Mouse (Mus musculus) embryonic facial prominence, embryonic 12.5 days (tissue): ENCODE results near the gene Tnrc6c. TPM values are rescaled to one million over a fixed set of nuclear protein-coding genes. Genes with fewer than 3 reads are reported as not detected.
A peak's percentile ranks its signal among the peaks of the same experiment; 100 is the strongest.

Experiments used
- ATAC-seq: fragments of 200-750 bp; cut with Nextera tagmentation; 2 replicates; pipeline ENCODE4 v1.8.0; 2017; ENCODE audit not compliant: insufficient number of reproducible peaks, insufficient read depth, low FRiP score, low TSS enrichment
- H3K27ac ChIP-seq: fragments of 300-500 bp; sonication (generic); 2 replicates; pipeline ENCODE4 v1.5.1; 2016; ENCODE audit warnings: mild to moderate bottlenecking
- H3K27me3 ChIP-seq: fragments of 300-500 bp; sonication (generic); 2 replicates; pipeline ENCODE4 v1.6.1; 2016; ENCODE audit warnings: mild to moderate bottlenecking, moderate library complexity
- H3K36me3 ChIP-seq: fragments of 300-500 bp; sonication (generic); 2 replicates; pipeline ENCODE4 v1.6.1; 2016; ENCODE audit warnings: mild to moderate bottlenecking
- H3K4me1 ChIP-seq: fragments of 300-500 bp; sonication (generic); 2 replicates; pipeline ENCODE4 v1.6.1; 2016
- H3K4me2 ChIP-seq: fragments of 300-500 bp; sonication (generic); replicated peaks from 2 replicates; pipeline ENCODE4 v1.6.1; 2016; ENCODE audit warnings: mild to moderate bottlenecking, moderate library complexity
- H3K4me3 ChIP-seq: fragments of 300-500 bp; sonication (generic); 2 replicates; pipeline ENCODE4 v1.5.1; 2016; ENCODE audit warnings: mild to moderate bottlenecking
- H3K9ac ChIP-seq: fragments of 300-500 bp; sonication (generic); 2 replicates; pipeline ENCODE4 v1.6.1; 2016; ENCODE audit warnings: mild to moderate bottlenecking, moderate library complexity
- H3K9me3 ChIP-seq: fragments of 300-500 bp; sonication (generic); 2 replicates; pipeline ENCODE4 v1.6.1; 2016; ENCODE audit warnings: mild to moderate bottlenecking, moderate library complexity
- WGBS: fragments of 180-500 bp; shearing (Covaris S2); methylation state at CpG from one replicate; pipeline ENCODE4 v1.1.7; 2016; 5-methylcytosine and 5-hydroxymethylcytosine counted together
- polyA plus RNA-seq: library from polyadenylated mRNA; unstranded; fragments of >200 nt; fragmentation: Nextera tagmentation; extraction: Ambion mirVana; gene quantifications from 2 replicates; pipeline ENCODE4 v1.2.1, GENCODE M21; 2016

Tnrc6c gene
- polyA plus RNA-seq, 1 experiment from 2014 or later = 23.9 TPM

- no peak overlapping the region for H3K9ac ChIP-seq
- no peak overlapping the region for H3K4me2 ChIP-seq
- no peak for ATAC-seq
- H3K27me3 ChIP-seq = no peaks in the 10 kb centered on the region
- no peak overlapping the region for H3K27ac ChIP-seq
- H3K4me3 ChIP-seq = no peak overlapping the region
- H3K4me1 ChIP-seq = no peaks in the 10 kb centered on the region
- H3K36me3 ChIP-seq = peaks cover 78% of the 10 kb centered on the region
- WGBS = 70% methylated on average over 5 of the region's 5 CpGs
- H3K9me3 ChIP-seq = no peaks in the 10 kb centered on the region
Measured at GRCm38 (mm10) chr11:117736037-117736689, 82.1 kb downstream of the Tnrc6c start.

GRCm38 (mm10) chr11:117738123-117738522 lies 84.0 kb downstream of the Tnrc6c start:
- Histone ChIP-seq H3K36me3 (peaks cover 92% of the 10 kb centered on the region), H3K4me3 (no peak overlapping the region), H3K4me2 (no peak overlapping the region), H3K9ac (no peak overlapping the region), H3K27me3 (no peaks in the 10 kb centered on the region), H3K9me3 (no peaks in the 10 kb centered on the region), H3K27ac (no peak overlapping the region), H3K4me1 (no peaks in the 10 kb centered on the region; the same call in 1 of the 2 replicates)
- 89% methylated on average over 5 of the region's 5 CpGs for WGBS
- no peak for ATAC-seq

DNA sequence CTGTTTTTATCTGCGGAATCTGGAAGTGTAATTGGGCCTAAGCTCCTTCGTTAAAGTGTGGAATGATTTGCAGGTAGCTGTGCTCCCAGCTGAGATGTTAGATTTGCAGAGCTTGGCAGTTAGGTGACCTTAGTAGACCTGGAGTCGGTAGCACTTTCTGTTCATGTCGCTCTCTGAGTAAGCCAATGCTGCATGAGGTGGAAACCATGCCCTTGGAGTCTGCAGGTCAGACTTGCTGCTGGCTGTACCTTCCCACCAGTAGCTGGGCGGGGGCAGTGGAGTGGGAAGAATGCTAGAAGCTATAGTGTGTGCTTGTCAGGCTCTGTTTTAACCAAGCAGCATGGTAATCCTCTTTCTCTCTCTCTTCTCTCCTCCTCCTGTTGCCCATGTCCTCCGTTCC lies 87.0 kb downstream of the Tnrc6c start:
- H3K27me3 ChIP-seq = no peaks in the 10 kb centered on the region
- WGBS = 84% methylated on average over 6 of the region's 6 CpGs
- H3K36me3 ChIP-seq = peaks cover 98% of the 10 kb centered on the region
- H3K27ac ChIP-seq = no peak overlapping the region
- peaks cover 6% of the 10 kb centered on the region; the same call in 1 of the 2 replicates for H3K4me1 ChIP-seq
- no peak overlapping the region for H3K9ac ChIP-seq
- no peak overlapping the region for H3K4me2 ChIP-seq
- no peaks in the 10 kb centered on the region for H3K9me3 ChIP-seq
- H3K4me3 ChIP-seq = no peak overlapping the region
- no peak for ATAC-seq

DNA sequence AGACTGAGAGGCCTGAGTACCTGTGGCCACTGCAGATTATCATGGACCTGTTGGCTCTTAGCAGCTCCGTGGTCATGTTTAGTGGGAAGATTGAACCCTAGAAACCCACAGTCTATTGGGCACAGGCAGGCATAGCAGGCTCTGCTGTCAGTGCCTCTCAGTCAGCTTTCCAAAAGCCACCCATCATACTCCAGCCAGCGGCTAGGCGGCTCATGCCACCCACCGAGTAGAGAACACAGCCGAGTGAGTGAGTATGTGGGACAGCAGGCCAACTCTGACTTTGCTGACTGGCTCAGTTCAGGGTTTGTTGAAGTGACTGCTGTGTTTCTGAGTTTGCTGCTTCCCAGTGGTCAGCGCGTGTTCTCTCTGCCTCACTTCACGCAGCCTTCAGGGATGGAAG lies 88.2 kb downstream of the Tnrc6c start:
- no peaks in the 10 kb centered on the region for H3K9me3 ChIP-seq
- no peak overlapping the region for H3K4me3 ChIP-seq
- ATAC-seq = no peak
- WGBS = 85% methylated on average over 8 of the region's 8 CpGs
- no peaks in the 10 kb centered on the region for H3K27me3 ChIP-seq
- no peak overlapping the region for H3K9ac ChIP-seq
- no peak overlapping the region for H3K4me2 ChIP-seq
- H3K27ac ChIP-seq = no peak overlapping the region
- peaks cover 98% of the 10 kb centered on the region for H3K36me3 ChIP-seq
- peaks cover 6% of the 10 kb centered on the region; the same call in 1 of the 2 replicates for H3K4me1 ChIP-seq

- no peaks in the 10 kb centered on the region for H3K9me3 ChIP-seq
- H3K4me1 ChIP-seq = peaks cover 6% of the 10 kb centered on the region; the same call in 1 of the 2 replicates
- peaks cover 98% of the 10 kb centered on the region for H3K36me3 ChIP-seq
- no peak overlapping the region for H3K4me3 ChIP-seq
- WGBS = 82% methylated on average over 8 of the region's 8 CpGs
- peak overlapping the region; percentile 6; the same call in 1 of the 2 replicates for H3K27ac ChIP-seq
- H3K9ac ChIP-seq = no peak overlapping the region
- no peaks in the 10 kb centered on the region for H3K27me3 ChIP-seq
- H3K4me2 ChIP-seq = no peak overlapping the region
- ATAC-seq = no peak
Measured at GRCm38 (mm10) chr11:117742715-117743114, 88.6 kb downstream of the Tnrc6c start.

GRCm38 (mm10) chr11:117743454-117744030 lies 89.5 kb downstream of the Tnrc6c start:
- Histone ChIP-seq H3K27ac (peak overlapping the region; percentile 51; the same call in 1 of the 2 replicates), H3K4me3 (no peak overlapping the region), H3K36me3 (peaks cover 100% of the 10 kb centered on the region), H3K9me3 (no peaks in the 10 kb centered on the region), H3K27me3 (no peaks in the 10 kb centered on the region), H3K9ac (no peak overlapping the region), H3K4me2 (no peak overlapping the region), H3K4me1 (peaks cover 6% of the 10 kb centered on the region; the same call in 1 of the 2 replicates)
- WGBS = 50% methylated on average over 4 of the region's 4 CpGs
- no peak for ATAC-seq

DNA sequence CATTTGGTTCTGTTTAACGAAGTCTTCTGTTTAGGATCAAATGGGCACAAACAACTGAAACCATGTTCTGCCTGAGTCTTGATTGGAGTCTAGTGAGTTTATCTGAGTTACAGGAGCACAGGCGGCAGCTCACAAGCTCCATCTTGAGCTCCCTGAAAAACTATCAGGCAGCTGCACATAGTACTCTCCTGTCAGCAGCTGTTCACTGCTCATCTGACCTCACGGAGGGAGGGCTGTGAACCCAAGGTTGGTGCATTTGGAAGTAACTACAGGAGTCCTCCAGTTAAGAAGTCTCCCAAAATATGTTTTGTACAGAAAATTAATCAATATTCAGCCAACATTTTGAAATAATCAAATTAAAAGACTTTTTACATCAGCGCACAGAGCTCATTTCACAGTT lies 94.5 kb downstream of the Tnrc6c start:
- WGBS = 88% methylated on average over 4 of the region's 4 CpGs
- Histone ChIP-seq H3K4me3 (no peak overlapping the region), H3K9me3 (no peaks in the 10 kb centered on the region), H3K27me3 (no peaks in the 10 kb centered on the region), H3K4me1 (peaks cover 1% of the 10 kb centered on the region; the same call in 1 of the 2 replicates), H3K9ac (no peak overlapping the region), H3K36me3 (peaks cover 99% of the 10 kb centered on the region), H3K4me2 (no peak overlapping the region), H3K27ac (no peak overlapping the region)
- no peak for ATAC-seq

- peaks cover 99% of the 10 kb centered on the region for H3K36me3 ChIP-seq
- 92% methylated on average over 10 of the region's 10 CpGs for WGBS
Measured at GRCm38 (mm10) chr11:117749414-117749813, 95.3 kb downstream of the Tnrc6c start.

GRCm38 (mm10) chr11:117751544-117751943 lies 97.5 kb downstream of the Tnrc6c start:
- no peak overlapping the region for H3K27ac ChIP-seq
- no peak for ATAC-seq
- no peaks in the 10 kb centered on the region for H3K27me3 ChIP-seq
- H3K9me3 ChIP-seq = no peaks in the 10 kb centered on the region
- 89% methylated on average over 6 of the region's 6 CpGs for WGBS
- peaks cover 99% of the 10 kb centered on the region for H3K36me3 ChIP-seq
- H3K4me2 ChIP-seq = no peak overlapping the region
- H3K4me3 ChIP-seq = no peak overlapping the region
- no peaks in the 10 kb centered on the region for H3K4me1 ChIP-seq
- H3K9ac ChIP-seq = no peak overlapping the region

More at GRCm38 (mm10) chr11:117749414-117749813, 95.3 kb downstream of the Tnrc6c start:
- Histone ChIP-seq H3K4me1 (no peaks in the 10 kb centered on the region), H3K27me3 (no peaks in the 10 kb centered on the region), H3K27ac (no peak overlapping the region), H3K9me3 (no peaks in the 10 kb centered on the region), H3K9ac (no peak overlapping the region), H3K4me2 (no peak overlapping the region), H3K4me3 (no peak overlapping the region)
- no peak for ATAC-seq

GRCm38 (mm10) chr11:117755891-117756290 lies 101.8 kb downstream of the Tnrc6c start:
- Histone ChIP-seq H3K27ac (no peak overlapping the region), H3K27me3 (no peaks in the 10 kb centered on the region), H3K4me3 (no peak overlapping the region), H3K36me3 (peaks cover 97% of the 10 kb centered on the region), H3K9ac (no peak overlapping the region), H3K4me2 (no peak overlapping the region), H3K9me3 (no peaks in the 10 kb centered on the region), H3K4me1 (no peaks in the 10 kb centered on the region)
- ATAC-seq = no peak
- 98% methylated on average over 7 of the region's 7 CpGs for WGBS

DNA sequence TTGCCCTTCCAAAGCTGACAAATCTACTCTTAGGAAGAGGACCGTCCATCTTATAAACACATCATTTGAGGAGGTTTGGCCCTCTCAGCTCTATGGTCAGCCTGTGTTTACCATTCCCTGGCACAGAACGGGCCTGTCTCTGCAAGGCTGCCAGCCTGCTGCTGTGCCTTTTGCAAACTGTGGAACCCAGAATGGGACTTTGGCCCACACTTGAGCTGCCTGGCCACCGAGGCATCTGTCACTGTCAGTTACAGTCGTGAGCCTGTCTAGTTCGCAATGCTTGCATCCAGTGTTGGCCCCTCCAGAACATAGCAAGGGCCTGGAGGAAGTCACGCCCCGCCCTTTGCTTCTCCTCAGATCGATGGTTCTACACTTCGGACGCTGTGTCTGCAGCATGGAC lies 105.2 kb downstream of the Tnrc6c start:
- Histone ChIP-seq H3K9ac (no peak overlapping the region), H3K36me3 (peaks cover 84% of the 10 kb centered on the region), H3K4me1 (no peaks in the 10 kb centered on the region), H3K27me3 (no peaks in the 10 kb centered on the region), H3K9me3 (no peaks in the 10 kb centered on the region), H3K27ac (no peak overlapping the region), H3K4me2 (no peak overlapping the region), H3K4me3 (no peak overlapping the region)
- ATAC-seq = no peak
- 97% methylated on average over 10 of the region's 10 CpGs for WGBS

GRCm38 (mm10) chr11:117760374-117761119 lies 106.5 kb downstream of the Tnrc6c start:
- no peak for ATAC-seq
- Histone ChIP-seq H3K4me2 (no peak overlapping the region), H3K4me3 (no peak overlapping the region), H3K27me3 (no peaks in the 10 kb centered on the region), H3K9me3 (no peaks in the 10 kb centered on the region), H3K27ac (no peak overlapping the region), H3K9ac (no peak overlapping the region), H3K4me1 (no peaks in the 10 kb centered on the region), H3K36me3 (peaks cover 83% of the 10 kb centered on the region)
- WGBS = 94% methylated on average over 26 of the region's 26 CpGs
